Mouse (Mus musculus): ENCODE results near the gene Agpat4.

GRCm38 (mm10) chr17:12156661-12157060 lies 38.2 kb downstream of the Agpat4 start:
- TF ChIP-seq HCFC1 (IDR thresholded peaks at IDR 0.05; ENCODE audit: borderline replicate concordance, insufficient read depth, low read length), result no peak
- TF ChIP-seq ZNF384 (IDR thresholded peaks at IDR 0.05; ENCODE audit: low read depth, low read length), result no peak
- no peak for TF ChIP-seq CHD2 (IDR thresholded peaks at IDR 0.05; ENCODE audit: low read depth, low read length)
- no peak for TF ChIP-seq ZC3H11A (IDR thresholded peaks at IDR 0.05; ENCODE audit: borderline replicate concordance, low read depth, low read length)
- no peak for TF ChIP-seq MAFK (IDR thresholded peaks at IDR 0.05; ENCODE audit: insufficient read depth, low read depth, low read length)

Data from ES-E14 (cell line).